ENCODE assay signal across 7 mouse cellular contexts in genomic region chr6:83166243-83166630, GRCm38 (mm10). TPM values are rescaled to one million over a fixed set of nuclear protein-coding genes. Genes with fewer than 3 reads are reported as not detected.
A peak's percentile ranks its signal among the peaks of the same experiment; 100 is the strongest.
DNase-seq lines count a peak whose midpoint lies in the region; ATAC-seq and TF ChIP-seq lines count a peak whose summit lies in the region.

No protein-coding gene starts in this region.

- H3K36me3 ChIP-seq in intestine, embryonic 15.5 days = no peaks in the 10 kb centered on the region
- H3K36me3 ChIP-seq in myocyte (ENCODE audit: control insufficient read depth, insufficient read depth) = no peaks in the 10 kb centered on the region

- peak overlapping the region; percentile 68 for H3K4me2 ChIP-seq in intestine, embryonic 15.5 days (replicated peaks)
- peak overlapping the region; percentile 86 for H3K4me2 ChIP-seq in myocyte (ENCODE audit: low read depth)

- no peak for TF ChIP-seq POLR2A in myocyte (IDR thresholded peaks at IDR 0.05; ENCODE audit: insufficient read length, low read depth)

- peak overlapping the region; percentile 78 for H3K27ac ChIP-seq in intestine, embryonic 15.5 days

- peak; percentile 37 for DNase-seq in thymus, postnatal 4 days
- no peak for DNase-seq in thymus, postnatal 10 days (ENCODE audit: low spot score in 2 of 2)
- peak; percentile 40 for DNase-seq in c-Kit-positive CD71-positive TER-119-positive erythroid progenitor cells, embryonic 14.5 days (ENCODE audit: low spot score)
- DNase-seq in cerebellum, adult 9-10 months = no peak
- DNase-seq in frontal cortex, adult 2 months (ENCODE audit: extremely low spot score in 1 of 2, low spot score in 1 of 2) = no peak

- under 1% methylated on average over 12 of the region's 12 CpGs for WGBS in intestine, embryonic 15.5 days

- peaks cover 15% of the 10 kb centered on the region for H3K27me3 ChIP-seq in intestine, embryonic 15.5 days (replicated peaks)
- peaks cover 7% of the 10 kb centered on the region for H3K27me3 ChIP-seq in myocyte (ENCODE audit: control insufficient read depth, insufficient read depth, insufficient read length)

- peak overlapping the region; percentile 35 for H3ac ChIP-seq in myocyte (ENCODE audit: control insufficient read depth, insufficient read length)

- peak; percentile 7; the same call in 1 of the 2 replicates for ATAC-seq in intestine, embryonic 15.5 days

- peaks cover 24% of the 10 kb centered on the region for H3K4me1 ChIP-seq in intestine, embryonic 15.5 days (replicated peaks)

- H3K9ac ChIP-seq in intestine, embryonic 15.5 days = peak overlapping the region; percentile 95

- H3K79me2 ChIP-seq in myocyte (ENCODE audit: control insufficient read depth, insufficient read depth) = peaks cover 48% of the 10 kb centered on the region

- no peaks in the 10 kb centered on the region for H3K9me3 ChIP-seq in intestine, embryonic 15.5 days

- H3K4me3 ChIP-seq in intestine, embryonic 15.5 days (replicated peaks) = peak overlapping the region; percentile 91
- peak overlapping the region; percentile 78 for H3K4me3 ChIP-seq in myocyte

TF ChIP-seq in myocyte, 11 proteins besides CTCF, POLR2A, EP300 and RAD21:
- no peak for TF ChIP-seq MYOD1 (IDR thresholded peaks at IDR 0.05; ENCODE audit: control insufficient read depth in 1 of 3, insufficient read length in 2 of 3, low read depth in 2 of 3)
- TF ChIP-seq POLR2AphosphoS2 (IDR thresholded peaks at IDR 0.05; ENCODE audit: insufficient read length, low read depth) = no peak
- no peak for TF ChIP-seq MAX (IDR thresholded peaks at IDR 0.05; ENCODE audit: low read depth)
- no peak for TF ChIP-seq MYOG (IDR thresholded peaks at IDR 0.05; ENCODE audit: control insufficient read depth in 1 of 3, insufficient read depth in 1 of 3, insufficient read length in 2 of 3, low read depth in 2 of 3)
- no peak for TF ChIP-seq SRF (IDR thresholded peaks at IDR 0.05; ENCODE audit: control insufficient read depth, insufficient read length, low read depth)
- TF ChIP-seq TCF12 (IDR thresholded peaks at IDR 0.05; ENCODE audit: insufficient read depth, poor library complexity, severe bottlenecking) = no peak
- TF ChIP-seq CEBPB (IDR thresholded peaks at IDR 0.05; ENCODE audit: insufficient read depth, poor library complexity, severe bottlenecking) = no peak
- TF ChIP-seq USF1 (IDR thresholded peaks at IDR 0.05; ENCODE audit: low read depth) = no peak
- TF ChIP-seq TCF3 (IDR thresholded peaks at IDR 0.05; ENCODE audit: insufficient read length, low read depth) = no peak
- TF ChIP-seq REST (IDR thresholded peaks at IDR 0.05; ENCODE audit: insufficient read depth, insufficient read length) = no peak
- TF ChIP-seq E2F4 (IDR thresholded peaks at IDR 0.05; ENCODE audit: insufficient read depth) = no peak

RNA-seq across cellular contexts. Expression of gene Dctn1, which starts 0.5 kb away (rescaled TPM):
- polyA plus RNA-seq in intestine, embryonic 15.5 days (2015; fragmentation: Nextera tagmentation; extraction: Ambion mirVana) = 82.1 and 84.6 TPM in 2 replicates
- 106 TPM for polyA plus RNA-seq in myocyte (2012; fragmentation: generic; extraction: Trizol)
- polyA plus RNA-seq in frontal cortex, adult 2 months (2012; rRNA removed) = 344 and 369 TPM in 2 replicates

RNA-seq across cellular contexts. Expression of gene 1700003E16Rik, which starts 10.0 kb away (rescaled TPM):
- polyA plus RNA-seq in intestine, embryonic 15.5 days (2015; fragmentation: Nextera tagmentation; extraction: Ambion mirVana) = 1.4 and 2.0 TPM in 2 replicates
- polyA plus RNA-seq in myocyte (2012; fragmentation: generic; extraction: Trizol) = 1.9 TPM
- 28.6 TPM in 2 replicates for polyA plus RNA-seq in frontal cortex, adult 2 months (2012; rRNA removed)

RNA-seq across cellular contexts. Expression of gene Wdr54, which starts 10.0 kb away (rescaled TPM):
- polyA plus RNA-seq in intestine, embryonic 15.5 days (2015; fragmentation: Nextera tagmentation; extraction: Ambion mirVana) = 3.0 and 3.9 TPM in 2 replicates
- 12.3 TPM for polyA plus RNA-seq in myocyte (2012; fragmentation: generic; extraction: Trizol)
- polyA plus RNA-seq in frontal cortex, adult 2 months (2012; rRNA removed) = 26.6 and 27.7 TPM in 2 replicates

RNA-seq across cellular contexts. Expression of gene Rtkn, which starts 31.0 kb away (rescaled TPM):
- polyA plus RNA-seq in intestine, embryonic 15.5 days (2015; fragmentation: Nextera tagmentation; extraction: Ambion mirVana) = 23.6 and 26.4 TPM in 2 replicates
- 29.7 TPM for polyA plus RNA-seq in myocyte (2012; fragmentation: generic; extraction: Trizol)
- polyA plus RNA-seq in frontal cortex, adult 2 months (2012; rRNA removed) = 101 and 119 TPM in 2 replicates

RNA-seq across cellular contexts. Expression of gene Ino80b, which starts 41.0 kb away (rescaled TPM):
- 9.0 and 9.4 TPM in 2 replicates for polyA plus RNA-seq in intestine, embryonic 15.5 days (2015; fragmentation: Nextera tagmentation; extraction: Ambion mirVana)
- polyA plus RNA-seq in myocyte (2012; fragmentation: generic; extraction: Trizol) = 38.3 TPM
- polyA plus RNA-seq in frontal cortex, adult 2 months (2012; rRNA removed) = 24.6 and 31.4 TPM in 2 replicates

Comparison
In these comparisons a context has a peak if more than half of its experiments do, and no peak if none do; other contexts are left out.
1. DNase-seq: peak in thymus, postnatal 4 days (single experiment) and c-Kit-positive CD71-positive TER-119-positive erythroid progenitor cells, embryonic 14.5 days (single experiment); none in thymus, postnatal 10 days (0 of 2), cerebellum, adult 9-10 months (single experiment) and frontal cortex, adult 2 months (0 of 2).